ENCODE assay signal across 17 mouse cellular contexts in the genomic region with DNA sequence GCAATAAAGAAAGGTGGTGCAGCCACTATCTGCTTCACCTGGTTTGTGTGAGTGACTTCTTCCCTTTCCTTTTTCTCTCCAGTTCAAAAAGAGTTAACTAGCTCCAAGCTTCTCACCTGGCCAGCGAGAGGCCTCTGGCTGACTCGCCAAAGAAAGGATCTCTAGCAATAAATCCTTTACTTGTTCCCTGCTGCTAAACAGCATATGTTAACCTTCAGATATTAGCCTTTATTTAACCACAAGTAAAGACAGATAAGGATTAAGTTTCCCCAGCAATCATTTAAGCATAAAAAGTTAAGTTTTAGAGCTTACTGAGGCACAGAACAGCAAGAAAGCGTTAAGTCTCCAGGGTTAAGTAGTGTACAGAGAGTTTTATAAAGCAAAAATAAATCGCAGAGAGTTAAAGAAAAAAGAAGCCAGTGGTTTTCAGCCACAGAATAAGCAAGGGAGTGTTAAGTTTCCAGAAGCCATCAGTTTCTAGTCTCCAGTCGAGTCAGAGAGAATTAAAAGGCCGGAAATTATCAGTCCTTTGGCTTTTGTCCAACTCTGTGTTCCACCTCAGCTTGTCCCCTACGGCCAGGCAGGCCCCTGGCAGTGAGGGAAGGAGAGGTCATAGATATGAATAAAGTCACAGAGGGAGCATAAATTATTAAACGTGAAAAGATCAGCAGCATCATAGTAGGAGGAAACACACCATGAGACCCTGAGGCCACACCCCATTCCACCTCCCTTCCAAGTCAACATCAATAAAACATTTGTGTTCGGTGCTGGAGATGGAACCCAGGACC. TPM values are rescaled to one million over a fixed set of nuclear protein-coding genes. Genes with fewer than 3 reads are reported as not detected.
DNase-seq lines count a peak whose midpoint lies in the region; ATAC-seq lines count a peak whose summit lies in the region.
"Had no signal": no experiment of that assay in that cellular context is flagged by ENCODE, and none has a peak within 500 bp of the region (broad histone marks: within the 10 kb centered on the region; RNA-seq: fewer than 3 reads in every experiment).

No protein-coding gene starts in this region.

- no peak overlapping the region for H3K4me2 ChIP-seq in kidney, embryonic 15.5 days
- H3K4me2 ChIP-seq in midbrain, embryonic 14.5 days (ENCODE audit: low read length) = no peak overlapping the region
- H3K4me2 ChIP-seq in midbrain, embryonic 15.5 days = no peak overlapping the region
- no peak overlapping the region for H3K4me2 ChIP-seq in limb, embryonic 15.5 days
- H3K4me2 ChIP-seq: forebrain, embryonic 13.5 days; limb, embryonic 12.5 days had no signal

- H3K27ac ChIP-seq in kidney, embryonic 15.5 days = peak overlapping the region; percentile 60
- no peak overlapping the region for H3K27ac ChIP-seq in midbrain, embryonic 14.5 days (replicated peaks; ENCODE audit: low read depth, low read length)
- no peak overlapping the region for H3K27ac ChIP-seq in midbrain, embryonic 15.5 days
- 0 out of 2 replicates have a peak overlapping the region, but pooled peaks have one; percentile 33 for H3K27ac ChIP-seq in limb, embryonic 15.5 days
- H3K27ac ChIP-seq: embryonic facial prominence, embryonic 10.5 days; forebrain, embryonic 13.5 days; limb, embryonic 12.5 days; liver, embryonic 14.5 days had no signal

- no peak overlapping the region for H3K9ac ChIP-seq in kidney, embryonic 15.5 days
- H3K9ac ChIP-seq in midbrain, embryonic 14.5 days (replicated peaks; ENCODE audit: low read length) = no peak overlapping the region
- H3K9ac ChIP-seq in midbrain, embryonic 15.5 days = no peak overlapping the region
- no peak overlapping the region for H3K9ac ChIP-seq in limb, embryonic 15.5 days
- H3K9ac ChIP-seq: forebrain, embryonic 13.5 days; limb, embryonic 12.5 days; liver, embryonic 14.5 days had no signal

- WGBS in kidney, embryonic 15.5 days = 30% methylated on average over 9 of the region's 9 CpGs
- WGBS in midbrain, embryonic 14.5 days = 64% methylated on average over 9 of the region's 9 CpGs
- 62% methylated on average over 9 of the region's 9 CpGs for WGBS in midbrain, embryonic 15.5 days
- 46% methylated on average over 9 of the region's 9 CpGs for WGBS in limb, embryonic 15.5 days

- peaks cover 4% of the 10 kb centered on the region; the same call in 1 of the 2 replicates for H3K4me1 ChIP-seq in kidney, embryonic 15.5 days
- H3K4me1 ChIP-seq in midbrain, embryonic 14.5 days (ENCODE audit: control insufficient read depth, insufficient read depth, low read length) = no peaks in the 10 kb centered on the region
- H3K4me1 ChIP-seq in midbrain, embryonic 15.5 days = no peaks in the 10 kb centered on the region
- H3K4me1 ChIP-seq in limb, embryonic 15.5 days = peaks cover 11% of the 10 kb centered on the region
- H3K4me1 ChIP-seq: forebrain, embryonic 13.5 days had no signal

- ATAC-seq in kidney, embryonic 15.5 days (replicated peaks; ENCODE audit: low FRiP score) = no peak
- ATAC-seq in midbrain, embryonic 14.5 days (ENCODE audit: low FRiP score, low TSS enrichment) = no peak
- no peak for ATAC-seq in midbrain, embryonic 15.5 days (replicated peaks)
- ATAC-seq in limb, embryonic 15.5 days (ENCODE audit: insufficient number of reproducible peaks, low FRiP score, low TSS enrichment, low read depth) = no peak
- ATAC-seq in inflammation-experienced regulatory T-cells, adult 6 months = no peak
- ATAC-seq: forebrain, embryonic 13.5 days had no signal

- no peak overlapping the region for H3K4me3 ChIP-seq in kidney, embryonic 15.5 days (replicated peaks)
- H3K4me3 ChIP-seq in midbrain, embryonic 14.5 days (replicated peaks; ENCODE audit: low read depth, low read length) = no peak overlapping the region
- no peak overlapping the region for H3K4me3 ChIP-seq in midbrain, embryonic 15.5 days
- no peak overlapping the region for H3K4me3 ChIP-seq in limb, embryonic 15.5 days
- H3K4me3 ChIP-seq: embryonic facial prominence, embryonic 10.5 days; forebrain, embryonic 13.5 days; limb, embryonic 12.5 days had no signal

- H3K36me3 ChIP-seq in kidney, embryonic 15.5 days = no peaks in the 10 kb centered on the region
- no peaks in the 10 kb centered on the region for H3K36me3 ChIP-seq in midbrain, embryonic 14.5 days (ENCODE audit: control insufficient read depth, insufficient read depth, low read length)
- H3K36me3 ChIP-seq in midbrain, embryonic 15.5 days (replicated peaks) = no peaks in the 10 kb centered on the region
- no peaks in the 10 kb centered on the region for H3K36me3 ChIP-seq in limb, embryonic 15.5 days
- H3K36me3 ChIP-seq: embryonic facial prominence, embryonic 10.5 days; limb, embryonic 12.5 days had no signal

- H3K9me3 ChIP-seq in kidney, embryonic 15.5 days (replicated peaks) = no peaks in the 10 kb centered on the region
- H3K9me3 ChIP-seq in midbrain, embryonic 14.5 days (ENCODE audit: control insufficient read depth, low read length) = no peaks in the 10 kb centered on the region
- no peaks in the 10 kb centered on the region for H3K9me3 ChIP-seq in midbrain, embryonic 15.5 days
- no peaks in the 10 kb centered on the region for H3K9me3 ChIP-seq in limb, embryonic 15.5 days
- H3K9me3 ChIP-seq: embryonic facial prominence, embryonic 10.5 days; forebrain, embryonic 13.5 days; limb, embryonic 12.5 days had no signal

- DNase-seq in heart, adult 8-10 months (ENCODE audit: low spot score) = peak; percentile 26
- no peak for DNase-seq in heart, postnatal 4 days
- DNase-seq in kidney, adult 11 months = no peak
- peak; percentile 2 for DNase-seq in midbrain, embryonic 14.5 days
- DNase-seq: adrenal gland, adult 2 months; cerebellum, adult 9-10 months; gastrocnemius, postnatal 36 days; right cerebral cortex, postnatal 14 days; spleen, adult 18-20 months had no signal

- H3K27me3 ChIP-seq in kidney, embryonic 15.5 days = no peaks in the 10 kb centered on the region
- no peaks in the 10 kb centered on the region for H3K27me3 ChIP-seq in midbrain, embryonic 14.5 days (ENCODE audit: control insufficient read depth, insufficient read depth, low read length)
- no peaks in the 10 kb centered on the region for H3K27me3 ChIP-seq in midbrain, embryonic 15.5 days (replicated peaks)
- no peaks in the 10 kb centered on the region for H3K27me3 ChIP-seq in limb, embryonic 15.5 days
- H3K27me3 ChIP-seq: forebrain, embryonic 13.5 days; limb, embryonic 12.5 days had no signal

RNA-seq across cellular contexts. Expression of gene Raf1, which starts 15.9 kb away (rescaled TPM):
- 100 to 1,000 TPM in 3 of 4 experiments, 10 to 100 TPM in 1; 97.6 to 104 (median 102) TPM for total RNA-seq in heart, adult 8-10 months (2022)
- total RNA-seq in heart, postnatal 4 days (2021) = 100 to 1,000 TPM; 128 to 142 TPM
- polyA plus RNA-seq in kidney, embryonic 15.5 days (2015; fragmentation: Nextera tagmentation; extraction: Ambion mirVana) = 87.0 and 94.9 TPM in 2 replicates
- 148 and 179 TPM in 2 replicates for polyA plus RNA-seq in midbrain, embryonic 14.5 days (2014; fragmentation: Nextera tagmentation; extraction: Ambion mirVana)
- polyA plus RNA-seq in midbrain, embryonic 15.5 days (2015; fragmentation: Nextera tagmentation; extraction: Ambion mirVana) = 142 and 146 TPM in 2 replicates
- 79.5 and 87.3 TPM in 2 replicates for polyA plus RNA-seq in limb, embryonic 15.5 days (2015; fragmentation: Nextera tagmentation; extraction: Ambion mirVana)
- 10 to 100 TPM; 52.6 to 72.0 (median 66.5) TPM for polyA plus RNA-seq in inflammation-experienced regulatory T-cells, adult 6 months (2017; shearing (Covaris generic))

Comparison
In these comparisons a context has a peak if more than half of its experiments do, and no peak if none do; other contexts are left out.
1. DNase-seq: peak in heart, adult 8-10 months (single experiment) and midbrain, embryonic 14.5 days (single experiment); none in heart, postnatal 4 days (single experiment) and kidney, adult 11 months (single experiment).
2. H3K27ac ChIP-seq: peak in kidney, embryonic 15.5 days (single experiment) and limb, embryonic 15.5 days (single experiment); none in midbrain, embryonic 14.5 days (single experiment) and midbrain, embryonic 15.5 days (single experiment).